Mouse (Mus musculus) spleen, adult 2 months (tissue): ENCODE measurements around the gene Actl6a.

Experiments used
- CTCF ChIP-seq: fragments of 200-500 bp; IDR thresholded peaks from 2 replicates; pipeline ENCODE4 v1.5.1; 2011; ENCODE audit warnings: mild to moderate bottlenecking, inconsistent platforms; ENCODE audit not compliant: insufficient read depth, insufficient read length, insufficient replicate concordance; ENCODE audit errors: extremely low read depth
- POLR2A ChIP-seq: fragments of 200-500 bp; IDR thresholded peaks from 2 replicates; pipeline ENCODE4 v1.6.1; 2011; ENCODE audit warnings: low read depth, low read length, inconsistent platforms

- no peak for TF ChIP-seq CTCF
- TF ChIP-seq POLR2A: no peak
Observed at GRCm38 (mm10) chr3:32684631-32685030, 21.5 kb upstream of the Actl6a start.
